Mouse (Mus musculus): ENCODE results near the gene Mettl23. TPM values are rescaled to one million over a fixed set of nuclear protein-coding genes. Genes with fewer than 3 reads are reported as not detected.

The Mettl23 gene
- polyA plus RNA-seq, 1 experiment from 2014 or later = 60.6 TPM

DNA sequence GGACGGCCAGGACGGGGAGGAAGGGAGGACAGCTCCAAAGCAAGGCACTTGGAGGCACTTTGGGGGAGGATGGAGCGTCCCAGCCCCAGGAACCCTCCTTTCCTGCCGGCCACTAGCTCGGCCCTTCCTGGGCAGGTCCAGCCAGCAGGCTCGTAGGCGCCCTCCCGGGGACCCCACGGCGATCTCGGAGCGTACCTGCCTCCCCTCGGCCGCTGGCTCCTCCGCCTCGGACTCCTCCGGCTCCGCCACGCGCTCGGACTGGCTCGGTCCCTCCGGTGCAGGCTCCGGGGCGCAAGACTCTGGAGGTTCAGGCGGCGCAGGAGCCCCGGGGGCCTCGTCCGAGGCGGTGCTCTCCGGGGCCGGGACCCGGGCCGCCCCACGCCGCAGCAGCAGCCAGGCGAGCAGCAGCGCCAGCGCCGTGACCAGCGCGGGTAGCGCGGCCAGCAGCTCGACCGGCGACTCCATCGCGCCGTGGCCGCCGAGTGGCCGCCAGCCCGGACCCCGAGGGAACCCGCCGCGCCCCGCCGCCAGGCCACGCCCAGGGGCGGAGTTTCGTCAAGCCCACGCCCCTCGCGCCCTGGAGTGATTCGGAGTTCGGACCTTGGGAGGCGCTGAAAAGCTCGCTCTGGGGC is 15.4 kb upstream of the Mettl23 start, which contains the start of gene Mxra7:
TSS of gene Mxra7 (minus strand) at position 513 of the 632 bp plus-strand sequence.
- peaks cover 35% of the 10 kb centered on the region for H3K4me1 ChIP-seq (ENCODE audit: insufficient read depth, low read length)
- H3K9ac ChIP-seq (replicated peaks; ENCODE audit: low read length) = peak within 1 kb of the TSS; percentile 93
- no peaks in the 10 kb centered on the region for H3K27me3 ChIP-seq (ENCODE audit: insufficient read depth, low read length)
- H3K4me3 ChIP-seq (ENCODE audit: low read length) = peak within 1 kb of the TSS; percentile 76
- H3K4me2 ChIP-seq (replicated peaks; ENCODE audit: low read depth, low read length) = peak within 1 kb of the TSS; percentile 94
- peaks cover 8% of the 10 kb centered on the region; the same call in 1 of the 2 replicates for H3K36me3 ChIP-seq (ENCODE audit: insufficient read depth, low read length)
- WGBS = under 1% methylated on average over 68 of the region's 71 CpGs
- peak within 1 kb of the TSS; percentile 63; the same call in 1 of the 2 replicates for H3K27ac ChIP-seq (ENCODE audit: low read length)
- H3K9me3 ChIP-seq (ENCODE audit: low read length) = no peaks in the 10 kb centered on the region
- ATAC-seq (ENCODE audit: low FRiP score, low TSS enrichment) = peak; percentile 58

DNA sequence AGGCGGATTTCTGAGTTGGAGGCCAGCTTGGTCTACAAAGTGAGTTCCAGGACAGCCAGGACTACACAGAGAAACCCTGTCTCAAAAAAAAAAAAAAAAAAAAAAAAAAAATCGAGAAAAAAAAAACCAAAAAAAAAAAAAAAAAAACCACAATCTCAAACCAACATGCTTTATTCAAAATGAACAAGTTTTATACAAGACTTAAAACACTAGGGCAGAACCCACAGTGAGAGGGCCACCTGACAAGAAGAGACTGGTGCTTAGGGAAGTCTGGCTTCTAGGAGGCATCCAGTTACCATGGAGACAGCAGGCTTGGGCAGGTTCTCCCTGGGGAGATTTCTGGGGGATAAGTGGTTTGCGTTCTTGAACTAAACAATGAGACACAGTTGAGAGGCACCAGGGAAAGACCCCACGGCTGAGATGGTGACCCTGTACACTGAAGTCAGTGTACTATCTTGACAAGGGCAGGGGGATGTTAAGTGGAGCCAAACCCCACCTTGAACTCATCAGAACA is 10.8 kb upstream of the Mettl23 start:
- Histone ChIP-seq H3K36me3 (ENCODE audit: insufficient read depth, low read length) (peaks cover 38% of the 10 kb centered on the region), H3K9ac (replicated peaks; ENCODE audit: low read length) (no peak overlapping the region), H3K9me3 (ENCODE audit: low read length) (no peaks in the 10 kb centered on the region), H3K4me2 (replicated peaks; ENCODE audit: low read depth, low read length) (no peak overlapping the region), H3K27me3 (ENCODE audit: insufficient read depth, low read length) (no peaks in the 10 kb centered on the region), H3K4me1 (ENCODE audit: insufficient read depth, low read length) (peaks cover 10% of the 10 kb centered on the region), H3K27ac (ENCODE audit: low read length) (no peak overlapping the region), H3K4me3 (ENCODE audit: low read length) (no peak overlapping the region)
- no peak for ATAC-seq (ENCODE audit: low FRiP score, low TSS enrichment)
- 45% methylated on average over 4 of the region's 4 CpGs for WGBS

DNA sequence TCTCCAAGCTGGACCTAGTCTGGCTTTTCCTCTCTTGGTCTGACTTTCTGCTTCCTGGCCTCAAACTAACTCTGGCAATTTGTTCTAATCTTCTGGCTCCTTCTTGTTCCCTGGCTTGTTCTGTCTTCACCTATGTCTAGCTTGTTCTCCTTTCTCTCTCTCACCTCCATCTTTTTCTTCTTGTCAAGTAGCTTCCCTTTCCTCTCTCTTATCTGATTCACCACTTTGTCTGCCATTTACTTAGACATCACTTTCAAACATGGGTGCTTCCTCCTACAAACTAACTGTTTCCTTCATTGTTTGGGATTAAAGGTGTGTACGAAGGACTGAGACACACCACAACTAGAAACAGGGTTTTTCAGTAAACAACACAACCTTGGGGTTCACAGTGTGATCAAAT is 8.1 kb upstream of the Mettl23 start:
- WGBS = 89% methylated on average over 1 of the region's 1 CpGs
- peaks cover 63% of the 10 kb centered on the region for H3K36me3 ChIP-seq (ENCODE audit: insufficient read depth, low read length)
- no peak for ATAC-seq (ENCODE audit: low FRiP score, low TSS enrichment)
- no peak overlapping the region for H3K27ac ChIP-seq (ENCODE audit: low read length)
- no peaks in the 10 kb centered on the region for H3K9me3 ChIP-seq (ENCODE audit: low read length)
- H3K4me2 ChIP-seq (replicated peaks; ENCODE audit: low read depth, low read length) = no peak overlapping the region
- no peaks in the 10 kb centered on the region for H3K27me3 ChIP-seq (ENCODE audit: insufficient read depth, low read length)
- H3K4me1 ChIP-seq (ENCODE audit: insufficient read depth, low read length) = peaks cover 5% of the 10 kb centered on the region
- no peak overlapping the region for H3K4me3 ChIP-seq (ENCODE audit: low read length)
- H3K9ac ChIP-seq (replicated peaks; ENCODE audit: low read length) = no peak overlapping the region

DNA sequence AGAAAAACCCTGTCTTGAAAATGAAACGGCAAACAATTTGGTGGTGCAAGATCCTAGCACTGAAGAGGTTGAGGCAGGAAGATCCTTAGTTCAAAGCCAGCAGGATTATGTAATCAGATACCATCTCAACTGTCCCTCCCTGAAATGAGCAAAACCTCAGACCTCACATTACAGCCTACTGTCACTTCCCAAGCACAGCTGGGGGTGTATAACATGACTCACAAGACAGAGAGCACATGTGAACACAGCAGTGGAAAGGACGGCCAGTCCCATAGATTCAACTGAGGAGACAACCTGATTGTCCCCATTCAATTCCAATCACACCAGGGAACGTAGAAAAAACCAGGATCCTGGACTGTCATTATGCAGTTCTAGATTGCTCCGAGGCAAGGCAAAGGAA is 6.8 kb upstream of the Mettl23 start:
- Histone ChIP-seq H3K36me3 (ENCODE audit: insufficient read depth, low read length) (peaks cover 70% of the 10 kb centered on the region), H3K27me3 (ENCODE audit: insufficient read depth, low read length) (no peaks in the 10 kb centered on the region), H3K27ac (ENCODE audit: low read length) (no peak overlapping the region), H3K4me2 (replicated peaks; ENCODE audit: low read depth, low read length) (no peak overlapping the region), H3K9me3 (ENCODE audit: low read length) (no peaks in the 10 kb centered on the region), H3K4me3 (ENCODE audit: low read length) (no peak overlapping the region), H3K4me1 (ENCODE audit: insufficient read depth, low read length) (peaks cover 19% of the 10 kb centered on the region), H3K9ac (replicated peaks; ENCODE audit: low read length) (no peak overlapping the region)
- 93% methylated on average over 4 of the region's 4 CpGs for WGBS
- no peak for ATAC-seq (ENCODE audit: low FRiP score, low TSS enrichment)

DNA sequence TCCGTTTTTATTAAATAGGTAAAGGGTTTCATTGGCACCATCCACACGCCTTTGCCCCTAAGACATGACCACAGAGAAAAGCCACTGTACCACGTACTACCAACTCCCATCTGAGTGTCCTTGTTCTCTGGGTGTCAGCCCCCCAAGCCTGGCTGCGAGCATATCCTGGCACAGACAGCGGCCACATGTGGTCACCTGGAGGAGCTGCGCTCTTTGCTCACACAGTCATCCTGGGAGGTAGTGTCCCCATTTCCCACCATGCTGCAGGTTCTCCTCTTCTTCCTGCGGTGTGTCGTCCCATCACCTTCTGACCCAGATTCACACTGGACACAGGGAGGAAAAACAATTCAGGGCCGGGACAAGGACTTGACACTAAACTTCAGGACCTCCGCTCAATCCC is 5.6 kb upstream of the Mettl23 start:
- no peak for ATAC-seq (ENCODE audit: low FRiP score, low TSS enrichment)
- Histone ChIP-seq H3K9ac (replicated peaks; ENCODE audit: low read length) (no peak overlapping the region), H3K4me3 (ENCODE audit: low read length) (no peak overlapping the region), H3K9me3 (ENCODE audit: low read length) (no peaks in the 10 kb centered on the region), H3K36me3 (ENCODE audit: insufficient read depth, low read length) (peaks cover 65% of the 10 kb centered on the region), H3K27ac (ENCODE audit: low read length) (no peak overlapping the region), H3K4me1 (ENCODE audit: insufficient read depth, low read length) (peaks cover 27% of the 10 kb centered on the region), H3K4me2 (replicated peaks; ENCODE audit: low read depth, low read length) (no peak overlapping the region), H3K27me3 (ENCODE audit: insufficient read depth, low read length) (no peaks in the 10 kb centered on the region)
- 94% methylated on average over 10 of the region's 10 CpGs for WGBS

DNA sequence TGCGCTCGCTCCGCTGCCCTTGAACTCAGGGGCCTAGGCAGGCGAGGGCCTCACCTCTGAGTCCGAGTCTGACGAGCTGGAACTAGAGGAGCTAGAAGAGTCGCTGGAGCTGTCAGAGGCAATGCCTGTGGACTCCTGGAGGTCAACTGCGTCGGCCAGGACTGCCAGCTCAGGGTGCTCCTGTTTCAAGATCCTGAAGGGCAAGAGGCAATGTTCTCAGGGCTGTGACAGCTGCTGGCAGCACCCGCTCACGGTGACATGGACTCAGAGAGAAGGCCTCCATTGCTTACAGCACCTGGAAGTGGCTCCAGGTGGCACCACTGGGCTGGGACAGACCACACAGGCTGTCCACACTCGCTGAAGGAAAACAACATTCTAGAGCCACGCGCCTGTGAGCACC is 4.1 kb upstream of the Mettl23 start:
- 77% methylated on average over 14 of the region's 14 CpGs for WGBS
- ATAC-seq (ENCODE audit: low FRiP score, low TSS enrichment) = no peak
- Histone ChIP-seq H3K27me3 (ENCODE audit: insufficient read depth, low read length) (no peaks in the 10 kb centered on the region), H3K4me1 (ENCODE audit: insufficient read depth, low read length) (peaks cover 27% of the 10 kb centered on the region), H3K4me3 (ENCODE audit: low read length) (no peak overlapping the region), H3K36me3 (ENCODE audit: insufficient read depth, low read length) (peaks cover 63% of the 10 kb centered on the region), H3K9ac (replicated peaks; ENCODE audit: low read length) (no peak overlapping the region), H3K9me3 (ENCODE audit: low read length) (no peaks in the 10 kb centered on the region), H3K27ac (ENCODE audit: low read length) (no peak overlapping the region), H3K4me2 (replicated peaks; ENCODE audit: low read depth, low read length) (no peak overlapping the region)

DNA sequence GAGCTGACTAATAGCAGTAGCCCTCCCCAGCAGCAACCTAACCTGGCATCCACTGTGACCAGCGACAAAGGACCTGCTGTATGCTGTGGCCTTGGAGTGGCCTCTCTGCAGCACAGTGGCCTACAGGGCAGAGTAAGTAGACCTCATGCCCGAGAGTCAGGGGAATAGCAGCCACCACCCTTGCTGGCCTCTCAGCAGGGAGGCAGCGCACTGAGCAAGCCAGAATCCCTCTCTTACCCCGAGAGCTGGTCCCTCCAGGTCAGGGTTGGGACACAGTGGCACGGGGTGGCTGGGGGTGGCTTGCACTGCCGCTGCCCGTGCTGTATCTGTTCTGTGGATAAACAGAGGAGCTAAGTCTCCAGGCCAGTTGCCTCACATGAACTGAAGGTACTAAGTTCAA is 3.5 kb upstream of the Mettl23 start:
- Histone ChIP-seq H3K4me1 (ENCODE audit: insufficient read depth, low read length) (peaks cover 34% of the 10 kb centered on the region), H3K9me3 (ENCODE audit: low read length) (no peaks in the 10 kb centered on the region), H3K27ac (ENCODE audit: low read length) (no peak overlapping the region), H3K4me3 (ENCODE audit: low read length) (no peak overlapping the region), H3K36me3 (ENCODE audit: insufficient read depth, low read length) (peaks cover 56% of the 10 kb centered on the region), H3K27me3 (ENCODE audit: insufficient read depth, low read length) (no peaks in the 10 kb centered on the region), H3K9ac (replicated peaks; ENCODE audit: low read length) (0 out of 2 replicates have a peak overlapping the region, but pooled peaks have one; percentile 17), H3K4me2 (replicated peaks; ENCODE audit: low read depth, low read length) (no peak overlapping the region)
- WGBS = 84% methylated on average over 7 of the region's 7 CpGs
- ATAC-seq (ENCODE audit: low FRiP score, low TSS enrichment) = no peak

DNA sequence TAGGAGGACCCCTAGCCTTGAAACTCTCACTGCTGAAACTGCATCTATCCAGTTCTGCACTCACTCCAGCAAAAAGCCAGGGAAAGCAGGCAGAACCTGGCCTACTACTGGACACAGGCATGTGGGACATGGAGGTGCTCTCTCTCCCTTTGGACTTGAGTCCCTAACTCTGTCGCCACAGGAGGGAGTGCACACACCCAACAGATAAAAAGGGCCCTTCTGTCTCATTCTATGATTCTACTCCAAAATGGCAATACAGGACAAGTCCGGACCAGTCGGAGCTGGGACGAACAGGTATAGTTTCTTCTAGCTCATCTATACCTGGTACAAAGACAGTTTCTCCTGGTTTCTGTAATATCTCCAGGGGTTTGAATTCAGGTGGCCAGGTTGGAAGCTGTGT is 2.3 kb upstream of the Mettl23 start:
- WGBS = 84% methylated on average over 4 of the region's 4 CpGs
- Histone ChIP-seq H3K4me2 (replicated peaks; ENCODE audit: low read depth, low read length) (peak overlapping the region; percentile 86), H3K9me3 (ENCODE audit: low read length) (no peaks in the 10 kb centered on the region), H3K27me3 (ENCODE audit: insufficient read depth, low read length) (no peaks in the 10 kb centered on the region), H3K4me3 (ENCODE audit: low read length) (peak overlapping the region; percentile 77; the same call in 1 of the 2 replicates), H3K27ac (ENCODE audit: low read length) (no peak overlapping the region), H3K36me3 (ENCODE audit: insufficient read depth, low read length) (peaks cover 49% of the 10 kb centered on the region), H3K4me1 (ENCODE audit: insufficient read depth, low read length) (peaks cover 35% of the 10 kb centered on the region), H3K9ac (replicated peaks; ENCODE audit: low read length) (peak overlapping the region; percentile 24; the same call in 1 of the 2 replicates)
- no peak for ATAC-seq (ENCODE audit: low FRiP score, low TSS enrichment)

DNA sequence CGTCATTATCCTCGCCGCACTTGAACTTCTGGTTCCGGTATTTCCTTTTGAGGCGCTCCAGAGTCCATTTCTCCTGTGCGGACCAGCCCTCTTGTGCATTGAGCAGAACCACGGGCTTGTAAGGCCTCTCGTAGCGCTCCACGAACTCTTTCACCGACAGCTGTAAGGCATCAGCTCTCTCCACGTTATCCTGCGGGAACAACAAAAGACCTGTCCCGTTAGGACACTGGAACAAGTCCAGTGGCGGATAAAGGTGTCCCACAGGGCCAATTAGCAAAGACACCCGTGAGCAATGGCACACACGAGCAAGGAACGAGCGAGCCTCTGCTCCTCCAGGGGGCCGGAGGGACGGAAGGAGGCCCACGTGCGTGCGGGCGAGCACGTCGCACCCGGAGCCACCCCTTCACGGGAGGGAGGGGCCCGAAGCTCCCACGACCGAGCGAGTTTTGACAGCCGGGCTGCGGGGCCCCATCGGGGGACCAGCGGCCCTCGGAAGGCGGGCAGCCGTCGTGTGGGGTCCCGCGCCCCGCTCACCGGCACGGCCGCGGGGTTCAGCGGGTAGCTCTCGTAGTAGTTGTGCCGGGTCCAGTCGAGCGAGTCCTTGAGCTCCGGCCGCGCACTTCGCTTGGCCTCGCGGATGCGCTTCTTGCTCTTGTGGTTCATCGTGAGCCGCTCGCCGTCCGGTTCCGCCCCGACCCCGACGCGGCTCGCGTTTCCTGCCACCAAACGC is 382 bp upstream of the Mettl23 start:
- WGBS = under 1% methylated on average over 73 of the region's 73 CpGs
- H3K9ac ChIP-seq (replicated peaks; ENCODE audit: low read length) = peak overlapping the region; percentile 96
- H3K36me3 ChIP-seq (ENCODE audit: insufficient read depth, low read length) = peaks cover 30% of the 10 kb centered on the region
- no peaks in the 10 kb centered on the region for H3K9me3 ChIP-seq (ENCODE audit: low read length)
- ATAC-seq (ENCODE audit: low FRiP score, low TSS enrichment) = peak; percentile 33
- peaks cover 35% of the 10 kb centered on the region for H3K4me1 ChIP-seq (ENCODE audit: insufficient read depth, low read length)
- H3K4me2 ChIP-seq (replicated peaks; ENCODE audit: low read depth, low read length) = peak overlapping the region; percentile 86
- H3K27me3 ChIP-seq (ENCODE audit: insufficient read depth, low read length) = no peaks in the 10 kb centered on the region
- H3K4me3 ChIP-seq (ENCODE audit: low read length) = peak overlapping the region; percentile 77
- peak overlapping the region; percentile 99 for H3K27ac ChIP-seq (ENCODE audit: low read length)

All from kidney, embryonic 16.5 days (tissue).